Mouse (Mus musculus) thymus, adult 2 months (tissue): ENCODE measurements around the gene Thada.

Source experiments
- CTCF ChIP-seq: fragments of 200-500 bp; IDR thresholded peaks from 2 replicates; pipeline ENCODE4 v1.5.1; 2012; ENCODE audit warnings: mild to moderate bottlenecking, control low read depth, low read length, moderate library complexity, borderline replicate concordance; ENCODE audit not compliant: control insufficient read depth, poor library complexity, insufficient read depth; ENCODE audit errors: extremely low read depth
- POLR2A ChIP-seq: fragments of 200-500 bp; IDR thresholded peaks from 2 replicates; pipeline ENCODE4 v1.6.1; 2012; ENCODE audit warnings: mild to moderate bottlenecking, low read length, control low read depth, moderate library complexity; ENCODE audit not compliant: control insufficient read depth, poor library complexity, insufficient read depth; ENCODE audit errors: extremely low read depth

DNA sequence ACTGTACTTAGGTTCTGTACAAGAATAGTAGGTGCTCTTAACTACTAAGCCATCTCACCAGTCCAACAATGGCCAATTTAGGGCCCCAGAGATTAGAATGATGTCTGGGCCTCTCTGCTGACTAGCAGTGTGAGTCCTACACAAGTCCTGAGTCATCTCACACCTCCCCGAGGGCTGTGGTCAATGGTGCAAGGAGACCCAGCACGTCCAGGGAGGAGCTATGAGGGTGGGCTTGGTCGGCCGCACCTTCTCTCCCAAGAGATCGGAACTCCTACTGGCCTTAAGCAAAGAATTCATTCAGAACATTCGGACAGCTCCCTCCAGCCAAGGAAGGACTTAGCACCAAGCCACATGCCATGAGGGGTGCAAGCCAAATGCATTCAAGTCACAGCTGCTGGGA, 314.7 kb downstream of the Thada start:
- TF ChIP-seq CTCF: no peak
- no peak for TF ChIP-seq POLR2A
